Mouse (Mus musculus) liver, embryonic 16.5 days (tissue): ENCODE results near the gene Mcf2l. TPM values are rescaled to one million over a fixed set of nuclear protein-coding genes. Genes with fewer than 3 reads are reported as not detected.

Experiments used
- ATAC-seq: fragments of 200-750 bp; cut with Nextera tagmentation; 2 replicates; pipeline ENCODE4 v1.8.0; 2017; ENCODE audit warnings: low read depth, mild to moderate bottlenecking, moderate number of reproducible peaks, moderate library complexity
- H3K27ac ChIP-seq: fragments of 300-500 bp; sonication (generic); 2 replicates; pipeline ENCODE4 v1.5.1; 2014; ENCODE audit warnings: mild to moderate bottlenecking, low read length
- H3K27me3 ChIP-seq: fragments of 300-500 bp; sonication (generic); 2 replicates; pipeline ENCODE4 v1.6.1; 2014; ENCODE audit warnings: low read depth, low read length, mixed read lengths; ENCODE audit not compliant: control insufficient read depth, insufficient read depth
- H3K36me3 ChIP-seq: fragments of 300-500 bp; sonication (generic); 2 replicates; pipeline ENCODE4 v1.6.1; 2014; ENCODE audit warnings: mild to moderate bottlenecking; ENCODE audit not compliant: control insufficient read depth, insufficient read depth
- H3K4me1 ChIP-seq: fragments of 300-500 bp; sonication (generic); 2 replicates; pipeline ENCODE4 v1.6.1; 2014; ENCODE audit warnings: low read depth, low read length, mixed read lengths; ENCODE audit not compliant: control insufficient read depth
- H3K4me2 ChIP-seq: fragments of 300-500 bp; sonication (generic); 2 replicates; pipeline ENCODE4 v1.6.1; 2014; ENCODE audit warnings: low read depth, low read length, mixed read lengths
- H3K4me3 ChIP-seq: fragments of 300-500 bp; sonication (generic); 2 replicates; pipeline ENCODE4 v1.5.1; 2014; ENCODE audit warnings: low read depth, mild to moderate bottlenecking, low read length
- H3K9ac ChIP-seq: fragments of 300-500 bp; sonication (generic); 2 replicates; pipeline ENCODE4 v1.6.1; 2014; ENCODE audit warnings: low read depth, low read length
- H3K9me3 ChIP-seq: fragments of 300-500 bp; sonication (generic); replicated peaks from 2 replicates; pipeline ENCODE4 v1.6.1; 2016; ENCODE audit warnings: low read length; ENCODE audit not compliant: control insufficient read depth
- WGBS: fragments of 180-500 bp; shearing (Covaris S2); extraction: QIAGEN DNeasy Blood & Tissue Kit; methylation state at CpG from one replicate; pipeline ENCODE4 v1.1.7; 2014; ENCODE audit not compliant: insufficient replicate concordance; 5-methylcytosine and 5-hydroxymethylcytosine counted together
- microRNA-seq: library from miRNA; unstranded; fragments of <30 nt; microRNA quantifications from one replicate; pipeline ENCODE4, GENCODE M21; 2016
- polyA plus RNA-seq: library from polyadenylated mRNA; unstranded; fragments of >200 nt; fragmentation: Nextera tagmentation; extraction: Ambion mirVana; gene quantifications from 2 replicates; pipeline ENCODE4 v1.2.1, GENCODE M21; 2015

Mcf2l gene
- polyA plus RNA-seq, 1 experiment from 2014 or later: 1.3 TPM

DNA sequence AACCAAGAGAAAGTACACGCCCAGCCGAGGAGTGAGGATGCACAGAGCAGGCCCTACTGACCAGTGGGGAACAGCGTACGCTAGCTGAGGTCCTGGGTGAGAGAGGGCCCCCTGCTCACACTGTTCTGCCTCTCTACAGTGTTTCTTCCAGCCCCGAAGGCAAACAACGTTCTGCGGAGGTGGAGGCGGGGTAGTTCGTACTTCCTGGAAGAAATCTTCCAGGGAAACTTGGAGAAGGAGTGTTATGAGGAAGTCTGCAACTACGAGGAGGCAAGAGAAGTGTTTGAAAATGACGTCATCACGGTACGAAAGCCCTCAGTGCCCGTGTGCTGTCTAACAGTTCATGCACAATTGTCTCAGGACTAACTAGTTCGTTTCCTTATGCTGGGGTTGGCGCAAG lies 189.5 kb downstream of the Mcf2l start:
- no peak for ATAC-seq
- H3K4me2 ChIP-seq: no peak overlapping the region
- 53% methylated on average over 16 of the region's 16 CpGs for WGBS
- no peaks in the 10 kb centered on the region for H3K36me3 ChIP-seq
- no peak overlapping the region for H3K27ac ChIP-seq
- no peak overlapping the region for H3K9ac ChIP-seq
- no peak overlapping the region for H3K4me3 ChIP-seq
- peaks cover 3% of the 10 kb centered on the region; the same call in 1 of the 2 replicates for H3K4me1 ChIP-seq
- H3K9me3 ChIP-seq: no peaks in the 10 kb centered on the region
- H3K27me3 ChIP-seq: no peaks in the 10 kb centered on the region

Small RNA genes lying within 50 kb of the gene (microRNA-seq; reads per million reads assigned to microRNA genes)
- gene Gm38671: not detected

Other genes with a start within 250 kb of the Mcf2l start
- gene Tubgcp3, start 201.6 kb upstream of the Mcf2l start, polyA plus RNA-seq: 21.0 and 22.5 TPM in 2 replicates
- 0.98 and 1.0 TPM in 2 replicates for gene Atp11a, start 116.8 kb upstream of the Mcf2l start, polyA plus RNA-seq
- 10.9 and 11.0 TPM in 2 replicates for gene F7, start 152.2 kb downstream of the Mcf2l start, polyA plus RNA-seq
- 179 and 195 TPM in 2 replicates for gene F10, start 163.5 kb downstream of the Mcf2l start, polyA plus RNA-seq
- gene Proz, start 187.1 kb downstream of the Mcf2l start, polyA plus RNA-seq: 46.0 and 53.4 TPM in 2 replicates
- 13.1 and 14.3 TPM in 2 replicates for gene Pcid2, start 231.7 kb downstream of the Mcf2l start, polyA plus RNA-seq
- 72.1 and 76.1 TPM in 2 replicates for gene Cul4a, start 231.8 kb downstream of the Mcf2l start, polyA plus RNA-seq